Mouse (Mus musculus) lung, embryonic 14.5 days (tissue): ENCODE measurements at regions not wholly inside any gene's neighbourhood (a gene's known extent, or its start where the extent isn't known, plus 50 kb on each side); places are given as distances from the start of the nearest gene placed in this dataset.

Source experiments
- ATAC-seq: fragments of 200-750 bp; cut with Nextera tagmentation; 2 replicates; pipeline ENCODE4 v1.8.0; 2017; ENCODE audit warnings: mild to moderate bottlenecking, moderate TSS enrichment, moderate library complexity; ENCODE audit not compliant: insufficient read depth
- DNase-seq: peaks from one replicate; pipeline ENCODE4 v3.0.0-alpha.2; 2015
- H3K27ac ChIP-seq: fragments of 300-500 bp; sonication (generic); 2 replicates; pipeline ENCODE4 v1.5.1; 2014; ENCODE audit warnings: low read depth, mild to moderate bottlenecking, moderate library complexity
- H3K27me3 ChIP-seq: fragments of 300-500 bp; sonication (generic); 2 replicates; pipeline ENCODE4 v1.6.1; 2014; ENCODE audit warnings: low read length, control low read depth; ENCODE audit not compliant: insufficient read depth
- H3K36me3 ChIP-seq: fragments of 300-500 bp; sonication (generic); 2 replicates; pipeline ENCODE4 v1.6.1; 2014; ENCODE audit warnings: control low read depth; ENCODE audit not compliant: insufficient read depth
- H3K4me1 ChIP-seq: fragments of 300-500 bp; sonication (generic); 2 replicates; pipeline ENCODE4 v1.6.1; 2014; ENCODE audit warnings: antibody characterized with exemption, control low read depth; ENCODE audit not compliant: insufficient read depth
- H3K4me2 ChIP-seq: fragments of 300-500 bp; sonication (generic); 2 replicates; pipeline ENCODE4 v1.6.1; 2014; ENCODE audit warnings: mild to moderate bottlenecking
- H3K4me3 ChIP-seq: fragments of 300-500 bp; sonication (generic); 2 replicates; pipeline ENCODE4 v1.5.1; 2014; ENCODE audit warnings: low read depth, low read length
- H3K9ac ChIP-seq: fragments of 300-500 bp; sonication (generic); 2 replicates; pipeline ENCODE4 v1.6.1; 2014
- H3K9me3 ChIP-seq: fragments of 300-500 bp; sonication (generic); 2 replicates; pipeline ENCODE4 v1.6.1; 2016; ENCODE audit warnings: low read depth, low read length, control low read depth
- CTCF ChIP-seq: IDR thresholded peaks from 2 replicates; pipeline ENCODE4 v1.5.1; 2016; ENCODE audit warnings: antibody characterized with exemption, low read depth
- WGBS: fragments of 180-500 bp; shearing (Covaris S2); extraction: QIAGEN DNeasy Blood & Tissue Kit; methylation state at CpG from one replicate; pipeline ENCODE4 v1.1.7; 2014; 5-methylcytosine and 5-hydroxymethylcytosine counted together

DNA sequence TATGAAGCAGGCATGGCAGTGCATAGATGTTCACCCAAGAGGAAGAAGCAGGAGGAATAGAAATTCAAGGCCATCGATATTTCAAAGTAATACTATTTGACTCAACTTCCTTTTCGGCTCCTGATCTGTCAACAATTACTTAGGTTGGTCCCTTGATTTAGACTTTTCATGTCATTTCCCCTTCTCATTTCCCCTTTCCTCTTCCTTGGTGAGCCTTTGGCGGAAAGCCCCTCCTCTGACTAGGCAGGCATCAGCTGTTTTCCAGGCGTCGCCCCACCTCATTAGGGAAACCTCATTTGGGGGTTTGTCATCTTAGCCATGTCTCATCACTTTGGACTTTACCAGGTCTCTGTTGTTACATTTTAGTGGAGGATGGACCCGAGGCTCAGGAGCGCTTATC lies 191.0 kb upstream of the Jarid2 start:
- H3K9ac ChIP-seq: no peak overlapping the region
- ATAC-seq (no peak), DNase-seq (no peak)
- H3K4me1 ChIP-seq: no peaks in the 10 kb centered on the region
- no peak for TF ChIP-seq CTCF
- whole genome bisulfite sequencing: 88% methylated on average over 7 of the region's 7 CpGs
- no peaks in the 10 kb centered on the region for H3K9me3 ChIP-seq
- no peak overlapping the region for H3K4me2 ChIP-seq
- H3K27me3 ChIP-seq: no peaks in the 10 kb centered on the region
- no peak overlapping the region for H3K27ac ChIP-seq
- no peaks in the 10 kb centered on the region for H3K36me3 ChIP-seq
- H3K4me3 ChIP-seq: no peak overlapping the region

DNA sequence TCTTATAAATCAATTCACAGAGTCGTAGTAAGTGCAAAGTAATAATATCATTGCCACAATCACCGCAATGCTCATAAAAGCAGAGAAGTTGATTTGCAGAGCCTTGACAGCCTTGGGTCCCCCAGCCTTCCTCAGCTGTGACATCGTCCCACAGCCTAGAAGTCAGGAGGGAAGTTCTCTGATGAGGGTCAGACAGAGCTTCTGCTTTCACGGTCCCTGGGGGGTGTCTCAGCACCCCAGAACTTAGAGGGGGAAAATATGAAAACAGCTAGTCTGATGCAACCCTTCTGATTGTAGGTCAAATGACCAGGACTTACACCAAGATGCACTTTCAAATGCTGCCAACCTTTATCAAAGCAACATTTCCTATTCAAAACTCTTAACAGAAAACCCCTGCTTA lies 188.9 kb upstream of the Jarid2 start:
- Histone ChIP-seq H3K27ac (no peak overlapping the region), H3K36me3 (no peaks in the 10 kb centered on the region), H3K4me2 (no peak overlapping the region), H3K27me3 (no peaks in the 10 kb centered on the region), H3K4me1 (no peaks in the 10 kb centered on the region), H3K9me3 (no peaks in the 10 kb centered on the region), H3K4me3 (no peak overlapping the region), H3K9ac (no peak overlapping the region)
- ATAC-seq (no peak), DNase-seq (no peak)
- 78% methylated on average over 4 of the region's 4 CpGs for WGBS
- no peak for TF ChIP-seq CTCF

DNA sequence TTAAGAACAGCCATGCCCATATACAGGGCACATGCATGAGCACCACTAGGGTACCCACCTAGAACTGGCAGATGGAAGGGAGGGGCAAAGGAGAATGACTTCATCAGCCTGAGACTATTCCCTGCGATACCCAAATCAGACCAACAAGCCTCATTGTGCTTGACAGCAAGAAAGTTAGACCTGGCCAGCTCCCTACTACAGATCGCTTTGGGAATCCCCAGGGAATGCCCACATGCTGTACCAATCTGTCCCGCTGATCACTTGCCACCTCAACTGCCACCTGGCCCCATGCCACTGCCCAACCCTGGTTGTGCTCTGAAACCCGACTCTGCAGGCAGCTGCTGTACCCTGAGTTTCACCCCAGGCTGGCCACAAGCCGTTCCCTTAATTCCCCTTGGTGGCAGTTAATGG lies 188.0 kb upstream of the Jarid2 start:
- no peak for DNase-seq
- H3K9me3 ChIP-seq: no peaks in the 10 kb centered on the region
- no peak overlapping the region for H3K9ac ChIP-seq
- H3K27me3 ChIP-seq: no peaks in the 10 kb centered on the region
- H3K4me1 ChIP-seq: no peaks in the 10 kb centered on the region
- 65% methylated on average over 5 of the region's 5 CpGs for WGBS
- no peak for TF ChIP-seq CTCF
- no peak for ATAC-seq
- H3K27ac ChIP-seq: no peak overlapping the region
- H3K36me3 ChIP-seq: no peaks in the 10 kb centered on the region
- H3K4me3 ChIP-seq: no peak overlapping the region
- H3K4me2 ChIP-seq: no peak overlapping the region

DNA sequence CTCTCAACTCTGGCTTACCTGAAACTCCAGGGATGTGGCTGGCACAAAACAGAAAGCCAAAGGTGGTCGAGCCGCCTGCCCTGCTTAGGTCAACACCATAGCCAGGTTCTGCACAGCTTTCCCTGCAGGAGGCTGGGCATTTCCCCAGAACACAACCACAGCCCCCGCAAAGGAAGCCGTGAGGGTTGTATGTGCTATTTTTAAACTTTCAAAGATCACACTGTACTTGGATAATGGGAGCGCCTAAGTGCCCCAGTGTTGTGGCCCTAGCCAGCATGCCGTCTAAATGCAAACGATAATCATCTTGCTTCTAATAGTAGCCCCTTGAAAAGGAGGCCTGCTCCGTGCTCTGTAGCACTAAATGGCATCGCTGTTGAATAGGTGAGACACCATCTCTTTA lies 184.5 kb upstream of the Jarid2 start:
- ATAC-seq: no peak
- no peak for TF ChIP-seq CTCF
- Histone ChIP-seq H3K4me1 (no peaks in the 10 kb centered on the region), H3K27me3 (no peaks in the 10 kb centered on the region), H3K9me3 (no peaks in the 10 kb centered on the region), H3K36me3 (no peaks in the 10 kb centered on the region), H3K9ac (no peak overlapping the region), H3K4me2 (no peak overlapping the region), H3K4me3 (no peak overlapping the region), H3K27ac (no peak overlapping the region)
- DNase-seq: no peak
- 71% methylated on average over 9 of the region's 9 CpGs for WGBS

DNA sequence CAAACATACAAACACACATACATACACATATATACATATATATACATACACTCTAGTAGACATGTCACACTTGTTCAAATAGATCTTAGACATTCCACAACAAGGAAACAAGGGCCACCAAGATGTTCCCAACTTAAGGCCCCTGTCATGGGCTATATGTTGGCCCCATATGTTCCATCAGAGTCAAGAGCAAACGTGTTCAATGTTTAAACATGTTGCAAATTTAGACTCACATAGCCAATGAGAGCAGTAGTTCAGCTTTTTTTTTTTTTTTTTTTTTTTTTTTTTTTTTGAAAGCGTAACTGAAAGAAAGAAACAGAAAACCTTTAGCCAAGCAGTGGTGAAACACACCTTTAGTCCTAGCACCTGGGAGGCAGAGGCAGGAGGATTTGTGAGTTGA lies 183.0 kb upstream of the Jarid2 start:
- H3K9ac ChIP-seq: no peak overlapping the region

DNA sequence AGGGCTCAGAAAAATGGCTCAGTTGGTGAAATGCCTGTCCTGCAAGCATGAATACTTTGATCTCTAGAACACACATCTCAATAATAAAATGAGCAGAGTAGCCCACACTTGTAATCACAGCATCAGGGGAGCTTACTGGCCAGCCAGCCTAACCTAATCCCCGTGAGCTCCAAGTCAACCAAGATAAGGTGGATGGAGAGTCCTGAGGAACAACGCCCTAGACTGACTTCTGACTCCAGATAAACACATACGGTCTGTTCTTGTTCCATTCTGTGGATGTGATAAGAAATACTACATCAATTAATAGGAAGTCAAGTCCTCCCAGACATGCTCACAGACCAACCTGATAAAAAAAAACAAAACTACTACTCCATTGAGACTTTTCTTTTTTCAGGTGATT lies 180.4 kb upstream of the Jarid2 start:
- H3K4me2 ChIP-seq: no peak overlapping the region
- no peak overlapping the region for H3K9ac ChIP-seq
- H3K36me3 ChIP-seq: no peaks in the 10 kb centered on the region
- H3K9me3 ChIP-seq: no peaks in the 10 kb centered on the region
- no peak overlapping the region for H3K27ac ChIP-seq
- no peaks in the 10 kb centered on the region for H3K4me1 ChIP-seq
- no peak for DNase-seq
- WGBS: 79% methylated on average over 3 of the region's 3 CpGs
- no peaks in the 10 kb centered on the region for H3K27me3 ChIP-seq
- ATAC-seq: no peak
- no peak overlapping the region for H3K4me3 ChIP-seq
- no peak for TF ChIP-seq CTCF

More for the DNA sequence above, 183.0 kb upstream of the Jarid2 start:
- Histone ChIP-seq H3K4me1 (no peaks in the 10 kb centered on the region), H3K4me3 (no peak overlapping the region), H3K27me3 (no peaks in the 10 kb centered on the region), H3K27ac (no peak overlapping the region), H3K36me3 (no peaks in the 10 kb centered on the region), H3K9me3 (no peaks in the 10 kb centered on the region), H3K4me2 (no peak overlapping the region)
- no peak for ATAC-seq
- WGBS: 86% methylated on average over 2 of the region's 2 CpGs
- TF ChIP-seq CTCF: no peak
- DNase-seq: no peak

DNA sequence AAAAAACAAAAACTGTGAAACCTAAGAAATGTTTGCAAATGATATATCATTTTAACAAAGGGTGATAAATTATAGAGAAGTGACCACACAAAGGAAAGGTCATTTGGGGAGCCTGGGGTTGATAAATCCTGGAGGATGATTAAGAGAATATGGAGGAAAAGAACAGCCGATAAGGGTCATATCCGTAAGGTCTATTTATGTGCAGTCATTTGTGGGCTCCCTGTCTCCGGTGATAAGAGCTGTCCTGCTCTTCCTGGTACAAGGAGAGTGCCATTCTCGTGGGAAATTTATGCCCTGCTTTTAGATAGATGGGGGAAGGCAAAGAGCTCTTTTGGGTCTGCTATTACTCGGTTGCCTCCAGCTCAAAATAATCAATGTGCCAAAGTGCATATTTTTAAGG lies 175.9 kb upstream of the Jarid2 start:
- no peaks in the 10 kb centered on the region for H3K9me3 ChIP-seq
- H3K27me3 ChIP-seq: no peaks in the 10 kb centered on the region
- no peak overlapping the region for H3K4me3 ChIP-seq
- no peak overlapping the region for H3K9ac ChIP-seq
- 50% methylated on average over 5 of the region's 5 CpGs for WGBS
- no peak overlapping the region for H3K4me2 ChIP-seq
- DNase-seq (no peak), ATAC-seq (no peak)
- no peaks in the 10 kb centered on the region for H3K36me3 ChIP-seq
- no peak for TF ChIP-seq CTCF
- H3K4me1 ChIP-seq: no peaks in the 10 kb centered on the region
- no peak overlapping the region for H3K27ac ChIP-seq
